Mouse (Mus musculus) testis, postnatal 14 days (tissue): ENCODE results near the gene Zfp612.

ENCODE experiments used
- DNase-seq: peaks from one replicate; pipeline ENCODE4 v3.0.0; 2021; ENCODE audit warnings: low spot score

Gene Zfp612

DNA sequence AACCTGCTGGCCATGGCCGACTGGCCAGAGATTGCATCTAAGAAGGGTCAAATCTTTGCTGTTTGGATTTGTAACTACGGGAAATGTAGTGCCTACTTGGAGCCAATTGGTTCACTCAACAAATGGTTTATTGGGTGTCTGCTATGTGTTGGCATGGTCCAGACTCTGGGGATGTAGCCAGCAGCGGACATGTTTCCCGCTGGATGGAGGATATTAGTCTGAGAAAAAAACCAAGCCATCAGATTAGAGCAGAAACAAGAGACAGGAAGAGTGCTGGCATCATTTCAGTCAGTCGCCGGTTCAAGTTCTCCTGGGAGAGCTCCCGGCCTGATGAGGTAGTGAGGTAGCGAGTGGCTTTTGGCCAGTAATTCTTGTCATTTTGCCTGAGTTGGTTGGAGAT is 54.7 kb downstream of the Zfp612 start:
- DNase-seq, result no peak

DNA sequence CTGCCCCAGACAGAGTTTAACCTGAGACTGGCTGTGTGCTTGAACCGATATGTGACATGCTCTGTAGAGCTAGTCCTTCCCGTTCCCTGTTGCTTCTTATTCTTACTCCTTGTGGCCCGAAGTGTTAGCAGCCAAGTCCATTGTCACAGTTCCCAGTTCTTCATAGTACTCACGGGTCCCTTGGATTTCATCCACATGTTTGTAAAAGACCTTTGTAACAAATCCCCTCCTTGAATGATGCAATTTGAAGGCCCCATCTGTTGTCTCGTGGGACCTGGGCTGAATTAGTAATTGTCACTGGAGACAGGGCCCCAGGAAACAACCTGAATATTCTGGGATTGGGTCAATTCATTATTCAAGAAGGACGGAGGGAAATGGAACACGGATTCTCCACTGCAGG is 56.0 kb downstream of the Zfp612 start:
- DNase-seq, result no peak

DNA sequence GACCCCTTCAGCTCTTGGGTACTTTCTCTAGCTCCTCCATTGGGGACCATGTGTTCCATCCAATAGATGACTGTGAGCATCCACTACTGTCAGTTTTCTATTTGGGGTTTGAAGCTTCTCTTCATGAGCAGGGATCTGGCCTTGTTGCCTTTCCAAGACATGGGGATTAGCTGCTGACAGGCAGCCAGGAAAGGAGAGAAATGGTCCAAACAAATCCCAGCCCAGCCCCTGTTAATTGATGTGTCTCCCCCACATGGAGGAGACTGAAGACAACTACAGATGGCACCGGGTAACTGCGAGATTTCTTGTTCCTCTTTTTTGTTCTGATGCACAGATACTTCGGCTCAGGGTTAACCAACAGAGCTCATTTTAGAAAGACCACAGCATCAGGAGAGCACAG is 60.6 kb downstream of the Zfp612 start:
- no peak for DNase-seq

DNA sequence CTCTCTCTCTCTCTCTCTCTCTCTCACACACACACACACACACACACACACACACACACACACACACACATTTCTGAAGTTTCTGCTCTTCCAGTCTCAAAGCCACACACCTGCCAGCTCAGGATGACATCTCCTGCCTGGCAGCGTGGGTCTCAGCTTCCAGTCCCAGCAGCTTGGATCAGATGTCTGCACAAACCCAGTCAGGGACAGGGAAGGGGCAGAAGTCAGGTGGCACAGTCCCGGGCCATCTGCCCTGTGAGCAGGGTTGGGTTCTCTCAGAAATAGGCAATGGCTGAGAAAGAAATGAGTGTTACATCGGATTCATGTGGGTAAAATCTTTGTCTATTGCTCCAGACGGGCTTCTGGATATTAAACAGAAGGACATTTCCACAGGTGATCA is 61.2 kb downstream of the Zfp612 start:
- no peak for DNase-seq
